Mouse (Mus musculus): Measurements from ENCODE around the gene Higd1c. TPM values are rescaled to one million over a fixed set of nuclear protein-coding genes. Genes with fewer than 3 reads are reported as not detected.
"Not testable (repeated sequence)": the region's sequence is repeated elsewhere in the genome, so short reads cannot be mapped to it uniquely, and the experiment has no call there.

Gene Higd1c
- 0.40 TPM in 1 of 2 replicates, not detected in the other for polyA plus RNA-seq (2015; fragmentation: Nextera tagmentation; extraction: Ambion mirVana)

DNA sequence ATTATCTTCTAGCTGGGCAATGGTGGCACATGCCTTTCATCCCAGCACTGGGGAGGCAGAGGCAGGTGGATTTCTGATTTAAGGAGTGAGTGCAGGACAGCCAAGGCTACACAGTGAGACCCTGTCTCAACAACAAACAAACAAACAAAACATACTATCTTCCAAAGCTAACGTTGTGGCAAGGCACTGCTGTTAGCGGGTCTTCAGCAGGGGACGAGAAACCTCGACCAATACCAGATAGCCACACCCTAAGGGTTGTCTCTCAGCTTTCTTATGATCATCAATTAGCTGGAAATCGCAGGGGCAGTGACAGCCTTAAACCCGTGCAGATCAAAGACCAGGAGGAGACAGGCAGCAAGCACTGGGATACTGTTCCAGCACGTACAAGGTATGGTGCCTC lies at the start of gene Higd1c:
TSS of gene Higd1c (plus strand) at position 301 of the 400 bp plus-strand sequence.
- 65% methylated on average over 7 of the region's 7 CpGs for WGBS
- Histone ChIP-seq H3K9ac (no peak within 1 kb of the TSS), H3K9me3 (no peaks in the 10 kb centered on the region), H3K27me3 (replicated peaks) (no peaks in the 10 kb centered on the region), H3K4me2 (replicated peaks) (no peak within 1 kb of the TSS), H3K4me1 (replicated peaks) (no peaks in the 10 kb centered on the region), H3K36me3 (no peaks in the 10 kb centered on the region), H3K4me3 (replicated peaks) (no peak within 1 kb of the TSS), H3K27ac (no peak within 1 kb of the TSS)
- no peak for ATAC-seq

DNA sequence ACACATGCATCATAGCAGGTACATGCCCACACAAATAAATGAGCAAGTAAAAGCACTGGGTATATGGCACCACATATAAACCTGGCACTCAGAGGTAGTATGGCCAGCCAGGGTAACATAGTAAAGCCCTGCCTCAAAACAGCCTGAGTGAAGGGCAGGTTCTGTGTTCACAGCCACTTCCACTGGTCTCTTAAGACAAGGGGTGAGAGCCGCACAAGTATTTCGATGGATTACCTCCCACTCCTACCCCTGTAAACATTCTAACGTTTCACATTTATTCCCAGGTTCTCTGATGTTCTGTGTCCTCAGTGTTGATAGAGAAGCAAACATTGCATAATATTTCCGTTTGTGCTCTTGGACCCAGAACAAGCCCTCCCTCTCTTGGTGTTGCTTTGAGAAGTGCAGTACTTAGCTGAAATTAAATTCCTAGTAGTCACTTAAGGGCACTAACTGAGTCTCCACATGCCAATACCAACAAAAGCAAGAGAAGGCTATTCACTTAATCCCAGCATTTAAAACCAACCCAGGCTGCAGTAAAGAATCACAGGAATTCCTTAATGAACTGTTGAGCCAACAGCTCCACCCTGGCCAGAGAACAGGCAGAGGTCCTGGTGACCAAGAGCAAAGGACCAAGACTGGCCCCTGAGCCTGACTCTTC lies 46.2 kb upstream of the Higd1c start:
- not testable (repeated sequence) for H3K36me3 ChIP-seq; H3K9ac ChIP-seq; H3K4me1 ChIP-seq (replicated peaks); H3K9me3 ChIP-seq; H3K4me3 ChIP-seq (replicated peaks); H3K27me3 ChIP-seq (replicated peaks); ATAC-seq; H3K4me2 ChIP-seq (replicated peaks); H3K27ac ChIP-seq
- 39% methylated on average over 4 of the region's 4 CpGs for WGBS

DNA sequence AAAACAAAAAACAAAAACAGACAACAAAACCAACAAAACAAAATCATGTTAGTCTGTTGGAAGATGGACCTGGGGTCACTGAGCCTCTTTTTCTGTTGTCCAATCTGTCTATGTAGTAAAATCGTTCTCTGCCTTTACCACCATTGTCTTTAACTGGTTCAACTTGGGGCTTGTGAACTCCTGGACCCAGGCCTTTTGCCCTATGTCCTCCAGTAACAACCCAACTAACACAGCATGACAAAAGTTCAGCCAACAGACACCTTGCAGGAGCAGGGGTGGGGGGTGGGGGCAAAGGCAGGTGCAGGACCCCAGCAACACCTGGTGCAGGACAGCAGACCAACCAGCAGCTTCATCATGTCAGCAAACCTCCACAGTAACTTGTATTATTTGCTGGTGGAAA lies 44.5 kb upstream of the Higd1c start:
- 0 out of 2 replicates have a peak overlapping the region, but pooled peaks have one; percentile 11 for H3K27ac ChIP-seq
- WGBS, result 72% methylated on average over 1 of the region's 1 CpGs
- H3K36me3 ChIP-seq, result no peaks in the 10 kb centered on the region
- no peaks in the 10 kb centered on the region for H3K27me3 ChIP-seq (replicated peaks)
- no peak overlapping the region for H3K4me2 ChIP-seq (replicated peaks)
- H3K9ac ChIP-seq, result no peak overlapping the region
- no peak for ATAC-seq
- no peak overlapping the region for H3K4me3 ChIP-seq (replicated peaks)
- peaks cover 9% of the 10 kb centered on the region for H3K4me1 ChIP-seq (replicated peaks)
- H3K9me3 ChIP-seq, result no peaks in the 10 kb centered on the region

DNA sequence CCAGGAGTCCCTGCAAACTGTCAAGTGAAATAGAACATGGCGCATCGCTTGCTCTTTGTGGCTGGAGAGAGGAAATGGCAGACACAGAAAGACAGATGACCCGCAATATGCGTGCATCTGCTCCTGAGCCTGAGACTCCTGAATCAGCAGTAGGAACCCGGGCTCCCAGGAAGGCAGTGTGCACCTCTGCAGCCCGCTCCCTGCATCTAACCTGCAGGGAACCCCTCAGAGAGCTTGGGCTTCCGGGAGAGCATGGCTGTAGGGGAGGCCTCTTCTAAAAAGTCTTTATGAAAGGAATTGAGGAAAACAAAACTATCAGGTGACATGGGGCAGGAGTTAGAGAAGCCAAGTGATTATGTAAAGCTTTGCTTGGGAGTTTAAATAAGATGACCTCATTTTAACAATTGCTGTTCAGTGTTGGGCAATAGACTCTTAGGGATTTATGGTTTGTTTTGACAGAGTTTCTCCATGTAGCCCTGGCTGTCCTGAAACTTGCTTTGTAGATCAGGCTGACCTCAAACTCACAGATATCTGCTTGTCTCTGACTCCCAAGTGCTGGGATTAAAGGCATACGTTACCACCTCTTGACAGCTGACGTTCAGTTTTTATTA lies 43.9 kb upstream of the Higd1c start:
- no peaks in the 10 kb centered on the region for H3K9me3 ChIP-seq
- H3K36me3 ChIP-seq, result no peaks in the 10 kb centered on the region
- WGBS, result 34% methylated on average over 9 of the region's 9 CpGs
- H3K4me3 ChIP-seq (replicated peaks), result no peak overlapping the region
- no peak overlapping the region for H3K9ac ChIP-seq
- ATAC-seq, result peak; percentile 49; the same call in 1 of the 2 replicates
- no peak overlapping the region for H3K4me2 ChIP-seq (replicated peaks)
- H3K27me3 ChIP-seq (replicated peaks), result no peaks in the 10 kb centered on the region
- 0 out of 2 replicates have a peak overlapping the region, but pooled peaks have one; percentile 11 for H3K27ac ChIP-seq
- peaks cover 9% of the 10 kb centered on the region for H3K4me1 ChIP-seq (replicated peaks)

DNA sequence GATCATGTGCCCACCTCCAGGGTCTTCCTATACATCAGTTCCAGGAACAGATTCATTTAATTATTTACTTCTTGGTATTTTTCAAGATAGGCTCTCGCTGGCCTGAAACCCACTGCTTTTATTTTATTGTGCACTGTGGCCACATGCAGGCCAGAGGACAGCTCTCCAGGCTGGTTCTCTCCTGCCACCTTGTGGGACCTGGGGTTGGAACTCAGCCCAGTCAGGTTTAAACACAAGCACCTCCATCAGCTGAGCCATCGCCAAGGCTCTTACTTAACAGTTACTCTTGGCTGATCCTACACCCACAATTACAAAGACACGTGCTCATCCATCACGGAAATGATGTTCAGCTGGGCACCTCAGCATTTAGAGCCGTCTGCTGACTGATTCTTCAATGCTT lies 43.2 kb upstream of the Higd1c start:
- no peak overlapping the region for H3K9ac ChIP-seq
- H3K27me3 ChIP-seq (replicated peaks), result no peaks in the 10 kb centered on the region
- peaks cover 9% of the 10 kb centered on the region for H3K4me1 ChIP-seq (replicated peaks)
- no peak; the same call in 1 of the 2 replicates for ATAC-seq
- no peaks in the 10 kb centered on the region for H3K36me3 ChIP-seq
- no peak overlapping the region for H3K4me2 ChIP-seq (replicated peaks)
- H3K27ac ChIP-seq, result no peak overlapping the region
- 54% methylated on average over 5 of the region's 5 CpGs for WGBS
- H3K4me3 ChIP-seq (replicated peaks), result no peak overlapping the region
- no peaks in the 10 kb centered on the region for H3K9me3 ChIP-seq

DNA sequence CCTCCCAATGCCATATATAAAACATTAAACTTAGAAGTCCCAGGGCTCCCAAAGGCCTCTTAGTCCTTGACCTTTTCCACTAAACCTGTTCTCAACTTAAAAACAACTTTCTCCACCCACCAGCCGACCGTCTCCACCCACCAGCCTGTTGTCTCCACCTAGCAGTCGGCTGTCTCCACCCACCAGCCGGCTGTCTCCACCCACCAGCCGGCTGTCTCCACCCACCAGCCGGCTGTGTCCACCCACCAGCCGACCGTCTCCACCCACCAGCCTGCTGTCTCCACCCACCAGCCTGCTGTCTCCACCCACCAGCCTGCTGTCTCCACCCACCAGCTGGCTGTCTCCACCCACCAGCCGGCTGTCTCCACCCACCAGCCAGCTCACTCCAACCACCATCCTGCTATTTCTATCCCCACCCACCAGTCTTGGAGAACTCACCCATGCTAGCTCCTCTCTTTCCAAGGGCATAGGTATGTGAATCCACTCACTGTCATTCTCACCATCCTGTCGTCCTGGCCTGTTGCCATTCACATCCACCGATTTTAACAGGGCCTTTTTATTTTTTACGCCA lies 40.2 kb upstream of the Higd1c start:
- Histone ChIP-seq H3K27me3 (replicated peaks) (no peaks in the 10 kb centered on the region), H3K9ac (no peak overlapping the region), H3K4me3 (replicated peaks) (no peak overlapping the region), H3K27ac (no peak overlapping the region), H3K4me2 (replicated peaks) (no peak overlapping the region), H3K4me1 (replicated peaks) (peaks cover 9% of the 10 kb centered on the region), H3K36me3 (no peaks in the 10 kb centered on the region), H3K9me3 (no peaks in the 10 kb centered on the region)
- ATAC-seq, result no peak
- WGBS, result 70% methylated on average over 12 of the region's 12 CpGs

DNA sequence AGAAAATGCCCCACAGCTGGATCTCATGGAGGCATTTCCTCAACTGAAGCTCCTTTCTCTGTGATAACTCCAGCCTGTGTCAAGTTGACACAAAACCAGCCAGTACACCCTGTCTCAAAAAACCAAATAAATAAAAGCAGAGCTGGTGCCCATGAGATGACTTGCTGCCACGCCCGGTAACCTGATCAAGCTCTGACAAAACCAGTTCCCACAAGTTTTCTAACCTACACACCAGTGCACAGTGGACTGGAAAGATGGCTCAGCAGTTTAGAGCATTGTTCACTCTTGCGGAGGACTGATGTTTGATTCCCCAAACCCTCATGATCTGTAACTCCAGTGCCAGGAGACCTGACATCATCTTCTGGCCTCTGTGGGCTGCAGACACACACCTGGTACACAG lies 39.1 kb upstream of the Higd1c start:
- H3K36me3 ChIP-seq, result no peaks in the 10 kb centered on the region
- no peak for ATAC-seq
- no peak overlapping the region for H3K4me3 ChIP-seq (replicated peaks)
- no peak overlapping the region for H3K27ac ChIP-seq
- H3K4me1 ChIP-seq (replicated peaks), result peaks cover 8% of the 10 kb centered on the region
- no peak overlapping the region for H3K4me2 ChIP-seq (replicated peaks)
- WGBS, result 87% methylated on average over 3 of the region's 3 CpGs
- no peaks in the 10 kb centered on the region for H3K9me3 ChIP-seq
- no peak overlapping the region for H3K9ac ChIP-seq
- no peaks in the 10 kb centered on the region for H3K27me3 ChIP-seq (replicated peaks)

DNA sequence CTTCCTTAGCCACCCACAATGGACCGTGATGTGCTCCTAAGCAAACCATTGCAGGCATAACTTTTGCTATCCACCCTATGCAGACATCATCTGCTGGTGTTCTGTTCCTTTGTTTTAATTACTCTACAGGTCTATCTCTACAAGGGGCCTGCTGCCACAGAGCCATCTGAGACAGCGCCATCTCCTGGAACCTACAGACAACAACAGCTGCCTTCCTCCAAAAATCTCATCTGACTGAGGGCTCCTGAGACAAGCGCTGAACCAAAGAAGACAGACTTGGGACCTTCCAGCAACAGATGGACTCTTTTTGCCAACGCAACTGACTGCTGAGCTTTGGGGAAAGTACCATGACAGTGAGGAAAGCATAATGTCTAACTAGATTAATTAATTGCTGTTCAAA lies 36.3 kb upstream of the Higd1c start:
- not testable (repeated sequence) for ATAC-seq; H3K9ac ChIP-seq; H3K36me3 ChIP-seq; H3K27me3 ChIP-seq (replicated peaks); H3K27ac ChIP-seq; H3K9me3 ChIP-seq; H3K4me1 ChIP-seq (replicated peaks); H3K4me2 ChIP-seq (replicated peaks); H3K4me3 ChIP-seq (replicated peaks)
- WGBS, result 78% methylated on average over 4 of the region's 4 CpGs

DNA sequence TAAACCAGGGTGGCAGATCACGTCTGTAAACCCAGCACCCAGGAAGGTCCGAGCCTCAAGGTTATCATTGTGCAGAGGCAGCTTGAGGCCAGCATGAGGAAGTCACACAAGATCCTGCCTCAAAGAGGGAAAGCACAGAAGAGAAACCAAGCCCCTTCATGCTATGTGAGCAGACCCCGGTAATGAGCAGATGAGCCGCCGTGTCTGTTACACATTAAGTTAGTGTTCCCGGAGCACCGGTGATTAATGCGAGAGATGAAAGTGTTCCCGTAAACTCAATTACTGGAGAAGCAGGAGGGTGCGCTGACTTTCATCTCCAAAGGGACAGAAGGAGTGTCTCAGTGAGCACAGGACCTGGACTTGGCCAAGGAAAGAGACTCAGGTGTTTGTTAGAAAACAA lies 35.0 kb upstream of the Higd1c start:
- H3K27me3 ChIP-seq (replicated peaks); H3K4me1 ChIP-seq (replicated peaks); H3K36me3 ChIP-seq; H3K9me3 ChIP-seq; H3K27ac ChIP-seq; ATAC-seq; H3K4me2 ChIP-seq (replicated peaks); H3K4me3 ChIP-seq (replicated peaks); H3K9ac ChIP-seq: not testable (repeated sequence)
- 54% methylated on average over 10 of the region's 10 CpGs for WGBS

DNA sequence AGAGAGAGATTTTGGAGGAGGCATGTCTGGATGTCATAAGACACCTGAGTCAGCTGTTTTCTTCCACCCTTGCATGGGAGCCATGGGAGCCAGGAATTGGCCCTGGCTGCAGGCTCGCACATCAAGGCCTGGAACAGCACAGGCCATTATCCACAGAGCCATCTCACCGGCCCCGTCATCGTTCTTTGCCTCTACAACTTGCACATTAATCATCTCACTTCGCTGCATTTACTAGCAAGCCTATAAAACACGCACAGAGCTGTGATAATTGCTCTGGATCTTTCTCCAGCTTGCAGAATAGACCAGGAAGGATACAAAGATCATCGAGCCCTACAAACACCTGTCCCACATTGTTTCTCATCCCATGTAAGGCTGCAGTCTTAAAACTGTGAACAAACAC lies 33.6 kb upstream of the Higd1c start:
- Histone ChIP-seq H3K4me2 (replicated peaks) (no peak overlapping the region), H3K4me1 (replicated peaks) (no peaks in the 10 kb centered on the region), H3K36me3 (no peaks in the 10 kb centered on the region), H3K27ac (no peak overlapping the region), H3K4me3 (replicated peaks) (no peak overlapping the region), H3K27me3 (replicated peaks) (no peaks in the 10 kb centered on the region), H3K9ac (no peak overlapping the region), H3K9me3 (no peaks in the 10 kb centered on the region)
- ATAC-seq, result no peak
- 76% methylated on average over 7 of the region's 7 CpGs for WGBS

DNA sequence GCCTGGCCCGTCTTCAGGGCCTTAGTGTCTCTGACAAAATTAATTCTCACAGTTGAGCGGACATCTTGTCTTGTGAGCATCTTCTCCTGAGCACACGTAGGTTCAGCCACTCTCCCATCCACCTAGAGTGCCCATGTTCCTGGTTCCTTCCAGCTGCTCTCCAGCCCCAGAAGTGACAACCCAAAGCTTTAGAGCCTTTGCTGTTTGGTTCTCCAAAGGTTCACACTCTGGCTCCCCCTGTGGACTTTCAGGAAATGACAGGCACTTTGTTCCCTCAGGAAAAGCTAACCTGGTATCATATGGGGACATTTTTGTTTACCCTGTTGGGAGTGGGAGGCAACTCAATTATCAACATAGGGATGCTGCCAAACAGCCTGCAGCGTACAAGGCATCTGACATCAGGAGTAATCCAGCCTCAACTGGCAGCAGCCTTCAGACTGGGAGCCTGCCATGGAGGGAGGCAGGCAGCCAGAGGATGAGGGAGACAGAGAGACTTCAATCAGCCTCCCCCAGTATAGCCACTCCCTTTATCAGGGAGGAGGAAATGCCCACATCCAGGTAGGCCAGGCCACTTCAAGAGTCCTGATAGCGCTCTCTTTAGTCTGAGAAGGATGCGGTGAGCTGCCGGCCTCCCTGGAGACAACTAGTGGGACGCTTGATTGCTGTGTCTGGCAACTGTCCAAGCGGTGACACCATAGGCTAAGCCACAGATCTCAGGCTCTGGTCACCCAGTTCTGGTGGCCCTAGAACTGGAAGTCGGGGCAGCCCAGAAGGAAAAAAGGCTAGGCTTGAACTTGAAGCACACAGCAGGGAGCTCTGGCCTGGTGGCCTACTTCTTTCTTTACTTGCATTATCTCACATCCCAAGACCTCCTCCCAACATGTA lies 32.0 kb upstream of the Higd1c start:
- H3K4me1 ChIP-seq (replicated peaks); H3K9ac ChIP-seq; H3K27ac ChIP-seq; H3K36me3 ChIP-seq; H3K4me3 ChIP-seq (replicated peaks); H3K4me2 ChIP-seq (replicated peaks); H3K9me3 ChIP-seq; H3K27me3 ChIP-seq (replicated peaks): not testable (repeated sequence)
- ATAC-seq, result peak; percentile 34; the same call in 1 of the 2 replicates
- 52% methylated on average over 3 of the region's 10 CpGs for WGBS

DNA sequence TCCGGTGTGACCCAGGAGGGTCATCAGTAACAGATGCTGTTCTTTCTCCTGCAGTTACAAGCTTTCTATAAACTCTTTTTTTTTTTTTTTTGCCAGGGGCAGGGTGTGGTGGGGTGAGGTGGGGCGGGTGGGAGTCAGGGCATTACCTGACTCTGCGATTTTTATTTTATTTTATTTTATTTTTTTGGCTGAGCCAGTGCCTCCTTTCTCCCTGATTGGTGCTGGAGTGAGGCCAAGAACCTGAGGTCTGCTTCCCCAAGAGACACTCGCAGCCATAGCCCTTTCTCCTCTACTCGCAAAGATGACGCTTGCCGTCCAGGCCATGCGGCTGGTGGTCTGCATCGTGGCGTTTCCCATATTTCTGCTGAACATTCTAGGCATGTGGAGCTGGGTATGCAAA lies 29.7 kb upstream of the Higd1c start, which contains the start of gene Mettl7a3:
TSS of gene Mettl7a3 (plus strand) at position 301 of the 400 bp plus-strand sequence.
- H3K36me3 ChIP-seq, result no peaks in the 10 kb centered on the region
- no peaks in the 10 kb centered on the region for H3K27me3 ChIP-seq (replicated peaks)
- no peak for ATAC-seq
- WGBS, result 69% methylated on average over 10 of the region's 10 CpGs
- no peaks in the 10 kb centered on the region for H3K9me3 ChIP-seq
- no peak within 1 kb of the TSS for H3K4me3 ChIP-seq (replicated peaks)
- no peak within 1 kb of the TSS for H3K9ac ChIP-seq
- H3K4me2 ChIP-seq (replicated peaks), result no peak within 1 kb of the TSS
- H3K27ac ChIP-seq, result no peak within 1 kb of the TSS
- H3K4me1 ChIP-seq (replicated peaks), result no peaks in the 10 kb centered on the region
